Mouse (Mus musculus) lung, postnatal 0 days (tissue): Measurements from ENCODE around the gene Gpc3. TPM values are rescaled to one million over a fixed set of nuclear protein-coding genes. Genes with fewer than 3 reads are reported as not detected.

Source experiments
- ATAC-seq: fragments of 200-750 bp; cut with Nextera tagmentation; 2 replicates; pipeline ENCODE4 v1.8.0; 2017; ENCODE audit warnings: moderate library complexity
- DNase-seq: peaks from one replicate; pipeline ENCODE4 v3.0.0-alpha.2; 2016; ENCODE audit warnings: low spot score
- H3K27ac ChIP-seq: fragments of 300-500 bp; sonication (generic); 2 replicates; pipeline ENCODE4 v1.5.1; 2014; ENCODE audit warnings: antibody characterized with exemption, mild to moderate bottlenecking, low read length, mixed read lengths
- H3K27me3 ChIP-seq: fragments of 300-500 bp; sonication (generic); replicated peaks from 2 replicates; pipeline ENCODE4 v1.6.1; 2014; ENCODE audit warnings: low read length, mixed read lengths; ENCODE audit not compliant: insufficient read depth
- H3K36me3 ChIP-seq: fragments of 300-500 bp; sonication (generic); 2 replicates; pipeline ENCODE4 v1.6.1; 2014; ENCODE audit warnings: low read length, mixed read lengths; ENCODE audit not compliant: insufficient read depth
- H3K4me1 ChIP-seq: fragments of 300-500 bp; sonication (generic); 2 replicates; pipeline ENCODE4 v1.6.1; 2014; ENCODE audit warnings: antibody characterized with exemption, low read depth, low read length, mixed read lengths; ENCODE audit not compliant: insufficient read depth
- H3K4me2 ChIP-seq: fragments of 300-500 bp; sonication (generic); replicated peaks from 2 replicates; pipeline ENCODE4 v1.6.1; 2014; ENCODE audit warnings: low read depth, mild to moderate bottlenecking, low read length, moderate library complexity, mixed read lengths
- H3K4me3 ChIP-seq: fragments of 300-500 bp; sonication (generic); 2 replicates; pipeline ENCODE4 v1.5.1; 2014; ENCODE audit warnings: low read depth, low read length
- H3K9ac ChIP-seq: fragments of 300-500 bp; sonication (generic); replicated peaks from 2 replicates; pipeline ENCODE4 v1.6.1; 2014; ENCODE audit warnings: low read depth, mild to moderate bottlenecking
- H3K9me3 ChIP-seq: fragments of 300-500 bp; sonication (generic); 2 replicates; pipeline ENCODE4 v1.6.1; 2016; ENCODE audit warnings: low read length, mixed read lengths
- CTCF ChIP-seq: IDR thresholded peaks from 2 replicates; pipeline ENCODE4 v1.5.1; 2016; ENCODE audit warnings: antibody characterized with exemption, mild to moderate bottlenecking
- EP300 ChIP-seq: IDR thresholded peaks from 2 replicates; pipeline ENCODE4 v1.6.1; 2016; ENCODE audit warnings: antibody characterized with exemption, mild to moderate bottlenecking, control low read depth
- WGBS: fragments of 180-500 bp; shearing (Covaris S2); extraction: QIAGEN DNeasy Blood & Tissue Kit; methylation state at CpG from one replicate; pipeline ENCODE4 v1.1.7; 2014; 5-methylcytosine and 5-hydroxymethylcytosine counted together
- polyA plus RNA-seq: library from polyadenylated mRNA; unstranded; fragments of >200 nt; fragmentation: Nextera tagmentation; extraction: Ambion mirVana; gene quantifications from 2 replicates; pipeline ENCODE4 v1.2.1, GENCODE M21; 2015

Gene Gpc3
- polyA plus RNA-seq, 1 experiment from 2014 or later: 294 TPM

GRCm38 (mm10) chrX:52642126-52642525 lies 28.4 kb upstream of the Gpc3 start:
- TF ChIP-seq CTCF: no peak
- no peak for TF ChIP-seq EP300
- WGBS: 95% methylated on average over 2 of the region's 2 CpGs

GRCm38 (mm10) chrX:52637419-52637818 lies 23.7 kb upstream of the Gpc3 start:
- H3K4me3 ChIP-seq: no peak overlapping the region
- H3K36me3 ChIP-seq: no peaks in the 10 kb centered on the region
- DNase-seq: no peak
- no peaks in the 10 kb centered on the region for H3K9me3 ChIP-seq
- ATAC-seq: no peak
- H3K4me2 ChIP-seq: no peak overlapping the region
- H3K27me3 ChIP-seq: no peaks in the 10 kb centered on the region
- H3K9ac ChIP-seq: no peak overlapping the region
- no peaks in the 10 kb centered on the region for H3K4me1 ChIP-seq
- no peak for TF ChIP-seq EP300
- no peak for TF ChIP-seq CTCF
- H3K27ac ChIP-seq: no peak overlapping the region

More at GRCm38 (mm10) chrX:52642126-52642525, 28.4 kb upstream of the Gpc3 start:
- no peak overlapping the region for H3K9ac ChIP-seq
- H3K4me1 ChIP-seq: no peaks in the 10 kb centered on the region
- H3K36me3 ChIP-seq: no peaks in the 10 kb centered on the region
- H3K4me2 ChIP-seq: no peak overlapping the region
- DNase-seq: no peak
- no peak overlapping the region for H3K27ac ChIP-seq
- H3K4me3 ChIP-seq: no peak overlapping the region
- ATAC-seq: no peak
- H3K9me3 ChIP-seq: no peaks in the 10 kb centered on the region
- H3K27me3 ChIP-seq: no peaks in the 10 kb centered on the region

- Histone ChIP-seq H3K27ac (no peak overlapping the region), H3K27me3 (no peaks in the 10 kb centered on the region), H3K4me1 (no peaks in the 10 kb centered on the region), H3K4me3 (no peak overlapping the region), H3K9ac (no peak overlapping the region), H3K4me2 (no peak overlapping the region), H3K9me3 (no peaks in the 10 kb centered on the region), H3K36me3 (no peaks in the 10 kb centered on the region)
- 57% methylated on average over 6 of the region's 6 CpGs for WGBS
- no peak for DNase-seq
- no peak for ATAC-seq
- no peak for TF ChIP-seq EP300
- TF ChIP-seq CTCF: no peak
These were observed 20.2 kb upstream of the Gpc3 start for GRCm38 (mm10) chrX:52633976-52634375.

- Histone ChIP-seq H3K4me3 (no peak overlapping the region), H3K4me2 (no peak overlapping the region), H3K9ac (no peak overlapping the region), H3K9me3 (no peaks in the 10 kb centered on the region), H3K36me3 (no peaks in the 10 kb centered on the region), H3K4me1 (no peaks in the 10 kb centered on the region), H3K27me3 (no peaks in the 10 kb centered on the region), H3K27ac (no peak overlapping the region)
- WGBS: 35% methylated on average over 7 of the region's 7 CpGs
- ATAC-seq (no peak), DNase-seq (no peak)
- TF ChIP-seq EP300: no peak
- no peak for TF ChIP-seq CTCF
These were observed 19.1 kb upstream of the Gpc3 start for GRCm38 (mm10) chrX:52632688-52633324.

GRCm38 (mm10) chrX:52626963-52627716 lies 13.4 kb upstream of the Gpc3 start:
- H3K9me3 ChIP-seq: no peaks in the 10 kb centered on the region
- H3K27ac ChIP-seq: no peak overlapping the region; the same call in 1 of the 2 replicates
- H3K9ac ChIP-seq: no peak overlapping the region
- H3K4me3 ChIP-seq: no peak overlapping the region
- H3K4me2 ChIP-seq: no peak overlapping the region
- DNase-seq (no peak), ATAC-seq (peak; percentile 53; the same call in 1 of the 2 replicates)
- no peak for TF ChIP-seq CTCF
- TF ChIP-seq EP300: no peak
- WGBS: 42% methylated on average over 6 of the region's 6 CpGs
- no peaks in the 10 kb centered on the region for H3K36me3 ChIP-seq
- H3K27me3 ChIP-seq: no peaks in the 10 kb centered on the region
- no peaks in the 10 kb centered on the region for H3K4me1 ChIP-seq

GRCm38 (mm10) chrX:52617813-52618212 lies 4.1 kb upstream of the Gpc3 start:
- ATAC-seq (no peak), DNase-seq (no peak)

More at GRCm38 (mm10) chrX:52617813-52618212, 4.1 kb upstream of the Gpc3 start:
- H3K4me3 ChIP-seq: no peak overlapping the region
- H3K9me3 ChIP-seq: no peaks in the 10 kb centered on the region
- 38% methylated on average over 3 of the region's 3 CpGs for WGBS
- no peak overlapping the region for H3K4me2 ChIP-seq
- no peaks in the 10 kb centered on the region for H3K4me1 ChIP-seq
- H3K27ac ChIP-seq: no peak overlapping the region
- H3K27me3 ChIP-seq: no peaks in the 10 kb centered on the region
- TF ChIP-seq EP300 (no peak), CTCF (no peak)
- no peaks in the 10 kb centered on the region for H3K36me3 ChIP-seq
- H3K9ac ChIP-seq: no peak overlapping the region
